ENCODE assay signal across 5 mouse cellular contexts in genomic region chr16:83579082-83579481, GRCm38 (mm10).
DNase-seq lines count a peak whose midpoint lies in the region; TF ChIP-seq lines count a peak whose summit lies in the region.
"Not testable (repeated sequence)": the region's sequence is repeated elsewhere in the genome, so short reads cannot be mapped to it uniquely, and the experiment has no call there.

No protein-coding gene starts in this region.

- TF ChIP-seq CTCF in ES-Bruce4 (IDR thresholded peaks at IDR 0.05; ENCODE audit: low read depth, low read length) = not testable (repeated sequence)

- H3K9me3 ChIP-seq in ES-Bruce4 (replicated peaks; ENCODE audit: control insufficient read depth, insufficient read depth, low read length, poor library complexity, severe bottlenecking); ES-E14 (ENCODE audit: control insufficient read depth, insufficient read depth, low read depth, low read length): not testable (repeated sequence)

- not testable (repeated sequence) for H3K9ac ChIP-seq in ES-Bruce4 (ENCODE audit: low read depth, poor library complexity, severe bottlenecking); ES-E14 (ENCODE audit: insufficient read depth, low read depth, low read length, poor library complexity, severe bottlenecking)

- TF ChIP-seq POLR2A in ES-Bruce4 (IDR thresholded peaks at IDR 0.05; ENCODE audit: insufficient read depth, low read length) = not testable (repeated sequence)

- not testable (repeated sequence) for H3K4me3 ChIP-seq in ES-Bruce4 (ENCODE audit: low read depth, low read length); ES-E14 (ENCODE audit: insufficient read depth in 1 of 2, low read depth in 1 of 2, low read length in 2 of 2, poor library complexity in 1 of 2, severe bottlenecking in 1 of 2)

- TF ChIP-seq EP300 in ES-Bruce4 (IDR thresholded peaks at IDR 0.05; ENCODE audit: insufficient read depth, low read depth, low read length) = peak; percentile 71; the same call in 1 of the 2 replicates

- H3K36me3 ChIP-seq in ES-Bruce4 (ENCODE audit: control insufficient read depth, insufficient read depth, low read length, poor library complexity, severe bottlenecking); ES-E14 (ENCODE audit: control insufficient read depth, insufficient read depth, low read length, poor library complexity, severe bottlenecking): not testable (repeated sequence)

- H3K4me1 ChIP-seq in ES-Bruce4 (ENCODE audit: control insufficient read depth, insufficient read depth, low read length); ES-E14 (ENCODE audit: control insufficient read depth in 2 of 2, insufficient read depth in 2 of 2, low read length in 2 of 2, poor library complexity in 1 of 2): not testable (repeated sequence)

- peak overlapping the region; percentile 61; the same call in 1 of the 2 replicates for H3K27ac ChIP-seq in ES-Bruce4 (ENCODE audit: insufficient read depth, low read length)
- 0 out of 2 replicates have a peak overlapping the region, but pooled peaks have one; percentile 33 for H3K27ac ChIP-seq in ES-E14 (ENCODE audit: insufficient read depth, low read depth, low read length, poor library complexity, severe bottlenecking)

- DNase-seq in ES-CJ7 (ENCODE audit: low read depth, low spot score) (peak; percentile 69), ES-E14 (ENCODE audit: low read depth, low spot score) (peak; percentile 17), R1 (ENCODE audit: low read depth, low spot score) (peak; percentile 72), ZHBTc4 (ENCODE audit: low read depth, low spot score) (peak; percentile 52)

- in situ Hi-C loops in ES-E14 (cut with MboI; ENCODE audit: low sequenced_read_pairs in 2 of 2, unreplicated experiment in 2 of 2) = not testable (repeated sequence)

- H3K27me3 ChIP-seq in ES-Bruce4 (ENCODE audit: control insufficient read depth, insufficient read depth, low read length, poor library complexity, severe bottlenecking) = not testable (repeated sequence)

Comparison
In these comparisons a context has a peak if more than half of its experiments do, and no peak if none do; other contexts are left out.
1. DNase-seq: peak in every context shown above with its lines; median percentile 72 in R1; 69 in ES-CJ7; 52 in ZHBTc4; 17 in ES-E14.